Mouse (Mus musculus): ENCODE measurements around the gene Ubxn7. TPM values are rescaled to one million over a fixed set of nuclear protein-coding genes. Genes with fewer than 3 reads are reported as not detected.

Ubxn7 gene
- polyA plus RNA-seq, 1 experiment from 2014 or later = 21.1 TPM

GRCm38 (mm10) chr16:32389049-32389448, 57.0 kb downstream of the Ubxn7 start:
- no peaks in the 10 kb centered on the region for H3K4me1 ChIP-seq
- no peak overlapping the region for H3K27ac ChIP-seq
- H3K9me3 ChIP-seq = no peaks in the 10 kb centered on the region
- no peak overlapping the region for H3K4me3 ChIP-seq
- DNase-seq (ENCODE audit: low spot score) = no peak
- peaks cover 62% of the 10 kb centered on the region for H3K36me3 ChIP-seq
- H3K27me3 ChIP-seq (ENCODE audit: insufficient read depth, poor library complexity, severe bottlenecking) = no peaks in the 10 kb centered on the region

- no peak for DNase-seq (ENCODE audit: low spot score)
- H3K4me1 ChIP-seq = no peaks in the 10 kb centered on the region
- no peaks in the 10 kb centered on the region for H3K9me3 ChIP-seq
- 84% methylated on average over 3 of the region's 3 CpGs for WGBS
- no peak overlapping the region for H3K27ac ChIP-seq
- peaks cover 54% of the 10 kb centered on the region for H3K36me3 ChIP-seq
- H3K4me3 ChIP-seq = no peak overlapping the region
- no peaks in the 10 kb centered on the region for H3K27me3 ChIP-seq (ENCODE audit: insufficient read depth, poor library complexity, severe bottlenecking)
Observed at GRCm38 (mm10) chr16:32389841-32390240, 57.8 kb downstream of the Ubxn7 start.

GRCm38 (mm10) chr16:32390882-32391281, 58.8 kb downstream of the Ubxn7 start:
- Histone ChIP-seq H3K27me3 (ENCODE audit: insufficient read depth, poor library complexity, severe bottlenecking) (no peaks in the 10 kb centered on the region), H3K36me3 (peaks cover 44% of the 10 kb centered on the region), H3K4me3 (no peak overlapping the region), H3K9me3 (no peaks in the 10 kb centered on the region), H3K27ac (no peak overlapping the region), H3K4me1 (no peaks in the 10 kb centered on the region)
- WGBS = 90% methylated on average over 3 of the region's 3 CpGs
- DNase-seq (ENCODE audit: low spot score) = no peak

GRCm38 (mm10) chr16:32395679-32396540, 63.9 kb downstream of the Ubxn7 start:
- 67% methylated on average over 6 of the region's 6 CpGs for WGBS
- H3K27ac ChIP-seq = peak overlapping the region; percentile 54; the same call in 1 of the 2 replicates

GRCm38 (mm10) chr16:32396541-32396835, 64.4 kb downstream of the Ubxn7 start:
- no peak for DNase-seq (ENCODE audit: low spot score)
- Histone ChIP-seq H3K27me3 (ENCODE audit: insufficient read depth, poor library complexity, severe bottlenecking) (no peaks in the 10 kb centered on the region), H3K4me1 (0 out of 2 replicates have a peak, but pooled peaks cover 3% of the 10 kb centered on the region), H3K4me3 (no peak overlapping the region), H3K27ac (peak overlapping the region; percentile 54), H3K9me3 (no peaks in the 10 kb centered on the region), H3K36me3 (peaks cover 12% of the 10 kb centered on the region)
- 64% methylated on average over 3 of the region's 3 CpGs for WGBS

More at GRCm38 (mm10) chr16:32395679-32396540, 63.9 kb downstream of the Ubxn7 start:
- no peak for DNase-seq (ENCODE audit: low spot score)
- Histone ChIP-seq H3K4me3 (no peak overlapping the region), H3K4me1 (0 out of 2 replicates have a peak, but pooled peaks cover 3% of the 10 kb centered on the region), H3K27me3 (ENCODE audit: insufficient read depth, poor library complexity, severe bottlenecking) (no peaks in the 10 kb centered on the region), H3K9me3 (no peaks in the 10 kb centered on the region), H3K36me3 (peaks cover 17% of the 10 kb centered on the region)

GRCm38 (mm10) chr16:32398206-32398605, 66.1 kb downstream of the Ubxn7 start:
- DNase-seq (ENCODE audit: low spot score) = no peak
- Histone ChIP-seq H3K36me3 (peaks cover 6% of the 10 kb centered on the region), H3K4me1 (peaks cover 8% of the 10 kb centered on the region; the same call in 1 of the 2 replicates), H3K9me3 (no peaks in the 10 kb centered on the region), H3K4me3 (no peak overlapping the region), H3K27ac (no peak overlapping the region), H3K27me3 (ENCODE audit: insufficient read depth, poor library complexity, severe bottlenecking) (no peaks in the 10 kb centered on the region)
- WGBS = 64% methylated on average over 3 of the region's 3 CpGs

GRCm38 (mm10) chr16:32400267-32400666, 68.2 kb downstream of the Ubxn7 start, which contains the start of gene Tm4sf19:
Gene Tm4sf19, plus strand, starts transcription at chr16:32400506.
- no peaks in the 10 kb centered on the region for H3K27me3 ChIP-seq (ENCODE audit: insufficient read depth, poor library complexity, severe bottlenecking)
- H3K27ac ChIP-seq = no peak within 1 kb of the TSS
- WGBS = 86% methylated on average over 7 of the region's 7 CpGs
- H3K4me1 ChIP-seq = peaks cover 8% of the 10 kb centered on the region; the same call in 1 of the 2 replicates
- H3K36me3 ChIP-seq = no peaks in the 10 kb centered on the region
- no peak within 1 kb of the TSS for H3K4me3 ChIP-seq
- H3K9me3 ChIP-seq = no peaks in the 10 kb centered on the region
- no peak for DNase-seq (ENCODE audit: low spot score)

- Histone ChIP-seq H3K27me3 (ENCODE audit: insufficient read depth, poor library complexity, severe bottlenecking) (no peaks in the 10 kb centered on the region), H3K4me1 (peaks cover 6% of the 10 kb centered on the region; the same call in 1 of the 2 replicates), H3K9me3 (no peaks in the 10 kb centered on the region), H3K4me3 (no peak overlapping the region), H3K36me3 (no peaks in the 10 kb centered on the region), H3K27ac (no peak overlapping the region)
- WGBS = 76% methylated on average over 9 of the region's 9 CpGs
- DNase-seq (ENCODE audit: low spot score) = no peak
Observed at GRCm38 (mm10) chr16:32401335-32401965, 69.4 kb downstream of the Ubxn7 start.

- no peak overlapping the region for H3K27ac ChIP-seq
- H3K4me1 ChIP-seq = peaks cover 5% of the 10 kb centered on the region; the same call in 1 of the 2 replicates
- 77% methylated on average over 3 of the region's 3 CpGs for WGBS
- no peak overlapping the region for H3K4me3 ChIP-seq
- H3K27me3 ChIP-seq (ENCODE audit: insufficient read depth, poor library complexity, severe bottlenecking) = no peaks in the 10 kb centered on the region
- H3K36me3 ChIP-seq = no peaks in the 10 kb centered on the region
- no peaks in the 10 kb centered on the region for H3K9me3 ChIP-seq
- DNase-seq (ENCODE audit: low spot score) = no peak
Observed at GRCm38 (mm10) chr16:32402818-32403217, 70.8 kb downstream of the Ubxn7 start.

GRCm38 (mm10) chr16:32405716-32406115, 73.7 kb downstream of the Ubxn7 start:
- H3K36me3 ChIP-seq = no peaks in the 10 kb centered on the region
- DNase-seq (ENCODE audit: low spot score) = no peak
- H3K9me3 ChIP-seq = no peaks in the 10 kb centered on the region
- no peak overlapping the region for H3K4me3 ChIP-seq
- H3K27ac ChIP-seq = no peak overlapping the region
- peaks cover 5% of the 10 kb centered on the region; the same call in 1 of the 2 replicates for H3K4me1 ChIP-seq
- WGBS = 88% methylated on average over 9 of the region's 9 CpGs
- no peaks in the 10 kb centered on the region for H3K27me3 ChIP-seq (ENCODE audit: insufficient read depth, poor library complexity, severe bottlenecking)

GRCm38 (mm10) chr16:32406671-32407070, 74.6 kb downstream of the Ubxn7 start:
- no peak overlapping the region for H3K27ac ChIP-seq
- no peaks in the 10 kb centered on the region for H3K27me3 ChIP-seq (ENCODE audit: insufficient read depth, poor library complexity, severe bottlenecking)
- H3K36me3 ChIP-seq = no peaks in the 10 kb centered on the region
- no peaks in the 10 kb centered on the region for H3K9me3 ChIP-seq
- H3K4me3 ChIP-seq = no peak overlapping the region
- peaks cover 5% of the 10 kb centered on the region; the same call in 1 of the 2 replicates for H3K4me1 ChIP-seq
- DNase-seq (ENCODE audit: low spot score) = no peak
- WGBS = 70% methylated on average over 6 of the region's 6 CpGs

- 76% methylated on average over 10 of the region's 10 CpGs for WGBS
- no peak overlapping the region for H3K4me3 ChIP-seq
- H3K27ac ChIP-seq = no peak overlapping the region
- no peaks in the 10 kb centered on the region for H3K27me3 ChIP-seq (ENCODE audit: insufficient read depth, poor library complexity, severe bottlenecking)
- peaks cover 4% of the 10 kb centered on the region; the same call in 1 of the 2 replicates for H3K4me1 ChIP-seq
- no peaks in the 10 kb centered on the region for H3K9me3 ChIP-seq
- no peaks in the 10 kb centered on the region for H3K36me3 ChIP-seq
- DNase-seq (ENCODE audit: low spot score) = no peak
Observed at GRCm38 (mm10) chr16:32407730-32408129, 75.7 kb downstream of the Ubxn7 start.

GRCm38 (mm10) chr16:32417457-32417856, 85.4 kb downstream of the Ubxn7 start:
- Histone ChIP-seq H3K4me1 (peaks cover 4% of the 10 kb centered on the region), H3K4me3 (no peak overlapping the region), H3K27ac (no peak overlapping the region), H3K27me3 (ENCODE audit: insufficient read depth, poor library complexity, severe bottlenecking) (no peaks in the 10 kb centered on the region), H3K36me3 (no peaks in the 10 kb centered on the region), H3K9me3 (no peaks in the 10 kb centered on the region)
- WGBS = 39% methylated on average over 1 of the region's 1 CpGs
- no peak for DNase-seq (ENCODE audit: low spot score)
